9 mouse cellular contexts compared by ENCODE assay signal in genomic region chr6:56025533-56025932, GRCm38 (mm10). TPM values are rescaled to one million over a fixed set of nuclear protein-coding genes. Genes with fewer than 3 reads are reported as not detected.
DNase-seq lines count a peak whose midpoint lies in the region; ATAC-seq and TF ChIP-seq lines count a peak whose summit lies in the region.
"Had no signal": no experiment of that assay in that cellular context is flagged by ENCODE, and none has a peak within 500 bp of the region (broad histone marks: within the 10 kb centered on the region; RNA-seq: fewer than 3 reads in every experiment).

No protein-coding gene starts in this region.

- H3K36me3 ChIP-seq in hindbrain, postnatal 0 days (ENCODE audit: insufficient read depth, low read length), result no peaks in the 10 kb centered on the region
- H3K36me3 ChIP-seq in hindbrain, embryonic 16.5 days (ENCODE audit: control insufficient read depth, insufficient read depth, low read length), result no peaks in the 10 kb centered on the region
- H3K36me3 ChIP-seq in midbrain, postnatal 0 days (ENCODE audit: insufficient read depth, low read length), result no peaks in the 10 kb centered on the region
- H3K36me3 ChIP-seq in midbrain, embryonic 14.5 days (ENCODE audit: control insufficient read depth, insufficient read depth, low read length), result no peaks in the 10 kb centered on the region
- no peaks in the 10 kb centered on the region for H3K36me3 ChIP-seq in small intestine, adult 2 months (ENCODE audit: control insufficient read depth, insufficient read depth, low read length)

- DNase-seq in hindbrain, postnatal 0 days (ENCODE audit: low spot score), result no peak
- no peak for DNase-seq in midbrain, postnatal 0 days (ENCODE audit: low spot score)
- no peak for DNase-seq in midbrain, embryonic 14.5 days
- no peak for DNase-seq in Patski (ENCODE audit: low read depth, low spot score)
- DNase-seq: heart, adult 18-20 months; thymus, postnatal 14 days had no signal

- no peak for ATAC-seq in hindbrain, postnatal 0 days
- no peak for ATAC-seq in hindbrain, embryonic 16.5 days
- ATAC-seq in midbrain, postnatal 0 days (ENCODE audit: low FRiP score), result no peak
- no peak for ATAC-seq in midbrain, embryonic 14.5 days (ENCODE audit: low FRiP score, low TSS enrichment)
- no peak for ATAC-seq in Patski
- no peak for ATAC-seq in granulocyte monocyte progenitor cell, adult 5-6 weeks (replicated peaks; ENCODE audit: poor library complexity, severe bottlenecking)

- in situ Hi-C loops in Patski (cut with MboI; ENCODE audit: low pct_unique_long_range_greater_than_20kb), result no loop called here

- CTCF ChIA-PET in Patski (lab: Charles Lee), result no interaction called here

- no peak overlapping the region for H3K27ac ChIP-seq in hindbrain, postnatal 0 days
- no peak overlapping the region for H3K27ac ChIP-seq in hindbrain, embryonic 16.5 days (ENCODE audit: low read depth, low read length)
- H3K27ac ChIP-seq in midbrain, postnatal 0 days (ENCODE audit: low read depth, low read length), result no peak overlapping the region
- no peak overlapping the region for H3K27ac ChIP-seq in midbrain, embryonic 14.5 days (replicated peaks; ENCODE audit: low read depth, low read length)
- no peak overlapping the region for H3K27ac ChIP-seq in small intestine, adult 2 months (ENCODE audit: insufficient read depth, low read depth, low read length)

- POLR2A ChIA-PET in Patski (lab: Charles Lee), result no interaction called here

- H3K9me3 ChIP-seq in hindbrain, postnatal 0 days (ENCODE audit: low read length), result no peaks in the 10 kb centered on the region
- H3K9me3 ChIP-seq in hindbrain, embryonic 16.5 days (ENCODE audit: control insufficient read depth, low read length), result no peaks in the 10 kb centered on the region
- H3K9me3 ChIP-seq in midbrain, postnatal 0 days (ENCODE audit: low read length), result no peaks in the 10 kb centered on the region
- H3K9me3 ChIP-seq in midbrain, embryonic 14.5 days (ENCODE audit: control insufficient read depth, low read length), result no peaks in the 10 kb centered on the region

- H3K4me3 ChIP-seq in hindbrain, postnatal 0 days (ENCODE audit: low read length), result no peak overlapping the region
- no peak overlapping the region for H3K4me3 ChIP-seq in hindbrain, embryonic 16.5 days (ENCODE audit: low read length)
- H3K4me3 ChIP-seq in midbrain, postnatal 0 days (ENCODE audit: low read depth, low read length), result no peak overlapping the region
- no peak overlapping the region for H3K4me3 ChIP-seq in midbrain, embryonic 14.5 days (replicated peaks; ENCODE audit: low read depth, low read length)
- no peak overlapping the region for H3K4me3 ChIP-seq in small intestine, adult 2 months (ENCODE audit: low read depth, low read length)

- 79% methylated on average over 2 of the region's 2 CpGs for WGBS in hindbrain, postnatal 0 days
- 75% methylated on average over 2 of the region's 2 CpGs for WGBS in hindbrain, embryonic 16.5 days
- WGBS in midbrain, postnatal 0 days, result 70% methylated on average over 2 of the region's 2 CpGs
- 63% methylated on average over 2 of the region's 2 CpGs for WGBS in midbrain, embryonic 14.5 days
- 61% methylated on average over 2 of the region's 2 CpGs for WGBS in small intestine, adult 2 months

- H3K27me3 ChIP-seq in hindbrain, postnatal 0 days (ENCODE audit: insufficient read depth, low read length), result no peaks in the 10 kb centered on the region
- H3K27me3 ChIP-seq in hindbrain, embryonic 16.5 days (replicated peaks; ENCODE audit: control insufficient read depth, insufficient read depth, low read length), result no peaks in the 10 kb centered on the region
- H3K27me3 ChIP-seq in midbrain, postnatal 0 days (ENCODE audit: insufficient read depth, low read length), result no peaks in the 10 kb centered on the region
- no peaks in the 10 kb centered on the region for H3K27me3 ChIP-seq in midbrain, embryonic 14.5 days (ENCODE audit: control insufficient read depth, insufficient read depth, low read length)
- H3K27me3 ChIP-seq in Patski, result peaks cover 17% of the 10 kb centered on the region
- no peaks in the 10 kb centered on the region for H3K27me3 ChIP-seq in small intestine, adult 2 months (ENCODE audit: control insufficient read depth, insufficient read depth, low read length)

- TF ChIP-seq CTCF in hindbrain, postnatal 0 days (IDR thresholded peaks at IDR 0.05; ENCODE audit: low read depth), result peak; percentile 50
- peak; percentile 52 for TF ChIP-seq CTCF in midbrain, postnatal 0 days (IDR thresholded peaks at IDR 0.05)
- TF ChIP-seq CTCF in Patski (IDR thresholded peaks at IDR 0.05), result peak; percentile 44
- TF ChIP-seq CTCF in small intestine, adult 2 months (IDR thresholded peaks at IDR 0.05; ENCODE audit: extremely low read depth, insufficient read length, insufficient replicate concordance, low read depth, low read length), result peak; percentile 14; the same call in 1 of the 2 replicates

- no peak overlapping the region for H3K9ac ChIP-seq in hindbrain, postnatal 0 days (replicated peaks; ENCODE audit: low read length)
- H3K9ac ChIP-seq in hindbrain, embryonic 16.5 days (ENCODE audit: low read depth, low read length), result no peak overlapping the region
- no peak overlapping the region for H3K9ac ChIP-seq in midbrain, postnatal 0 days (replicated peaks; ENCODE audit: low read length, poor library complexity, severe bottlenecking)
- H3K9ac ChIP-seq in midbrain, embryonic 14.5 days (replicated peaks; ENCODE audit: low read length), result no peak overlapping the region

- H3K4me2 ChIP-seq in hindbrain, postnatal 0 days (ENCODE audit: low read depth, low read length), result no peak overlapping the region
- no peak overlapping the region for H3K4me2 ChIP-seq in hindbrain, embryonic 16.5 days (ENCODE audit: low read length)
- no peak overlapping the region for H3K4me2 ChIP-seq in midbrain, postnatal 0 days (ENCODE audit: low read depth, low read length, poor library complexity, severe bottlenecking)
- H3K4me2 ChIP-seq in midbrain, embryonic 14.5 days (ENCODE audit: low read length), result no peak overlapping the region

- H3K4me1 ChIP-seq in hindbrain, postnatal 0 days (ENCODE audit: insufficient read depth, low read length), result no peaks in the 10 kb centered on the region
- H3K4me1 ChIP-seq in hindbrain, embryonic 16.5 days (ENCODE audit: control insufficient read depth, insufficient read depth, low read depth, low read length), result no peaks in the 10 kb centered on the region; the same call in 1 of the 2 replicates
- no peaks in the 10 kb centered on the region for H3K4me1 ChIP-seq in midbrain, postnatal 0 days (ENCODE audit: insufficient read depth, low read length)
- H3K4me1 ChIP-seq in midbrain, embryonic 14.5 days (ENCODE audit: control insufficient read depth, insufficient read depth, low read length), result no peaks in the 10 kb centered on the region
- H3K4me1 ChIP-seq in small intestine, adult 2 months (ENCODE audit: control insufficient read depth, insufficient read depth, insufficient read length, low read length), result no peaks in the 10 kb centered on the region

- TF ChIP-seq POLR2A in small intestine, adult 2 months (IDR thresholded peaks at IDR 0.05; ENCODE audit: low read depth, low read length), result no peak

RNA-seq across cellular contexts. Expression of gene Ppp1r17, which starts 8.2 kb away (rescaled TPM):
- 0.16 and 0.25 TPM in 2 replicates for total RNA-seq in hindbrain, postnatal 0 days (2014; rRNA removed)
- 0.88 and 1.2 TPM in 2 replicates for polyA plus RNA-seq in hindbrain, postnatal 0 days (2015; fragmentation: Nextera tagmentation; extraction: Ambion mirVana)
- 1.4 and 2.1 TPM in 2 replicates for polyA plus RNA-seq in hindbrain, embryonic 16.5 days (2015; fragmentation: Nextera tagmentation; extraction: Ambion mirVana)
- total RNA-seq in midbrain, postnatal 0 days (2014; rRNA removed), result 0.27 and 0.90 TPM in 2 replicates
- polyA plus RNA-seq in midbrain, postnatal 0 days (2015; fragmentation: Nextera tagmentation; extraction: Ambion mirVana), result 3.4 and 4.6 TPM in 2 replicates
- polyA plus RNA-seq in midbrain, embryonic 14.5 days (2014; fragmentation: Nextera tagmentation; extraction: Ambion mirVana), result 4.6 and 7.8 TPM in 2 replicates
- not detected for polyA plus RNA-seq in Patski (2021)
- polyA plus RNA-seq in small intestine, adult 2 months (2012; rRNA removed), result not detected in 2 replicates
- not detected in 2 replicates for total RNA-seq in granulocyte monocyte progenitor cell, adult 5-6 weeks (2014; fragmentation: Nextera tagmentation)
- total RNA-seq in granulocyte monocyte progenitor cell, adult 5-6 weeks (2017), result not detected in 2 replicates
- total RNA-seq: heart, adult 18-20 months had no signal
